Mouse (Mus musculus): ENCODE data around the gene Tmem258.

DNA sequence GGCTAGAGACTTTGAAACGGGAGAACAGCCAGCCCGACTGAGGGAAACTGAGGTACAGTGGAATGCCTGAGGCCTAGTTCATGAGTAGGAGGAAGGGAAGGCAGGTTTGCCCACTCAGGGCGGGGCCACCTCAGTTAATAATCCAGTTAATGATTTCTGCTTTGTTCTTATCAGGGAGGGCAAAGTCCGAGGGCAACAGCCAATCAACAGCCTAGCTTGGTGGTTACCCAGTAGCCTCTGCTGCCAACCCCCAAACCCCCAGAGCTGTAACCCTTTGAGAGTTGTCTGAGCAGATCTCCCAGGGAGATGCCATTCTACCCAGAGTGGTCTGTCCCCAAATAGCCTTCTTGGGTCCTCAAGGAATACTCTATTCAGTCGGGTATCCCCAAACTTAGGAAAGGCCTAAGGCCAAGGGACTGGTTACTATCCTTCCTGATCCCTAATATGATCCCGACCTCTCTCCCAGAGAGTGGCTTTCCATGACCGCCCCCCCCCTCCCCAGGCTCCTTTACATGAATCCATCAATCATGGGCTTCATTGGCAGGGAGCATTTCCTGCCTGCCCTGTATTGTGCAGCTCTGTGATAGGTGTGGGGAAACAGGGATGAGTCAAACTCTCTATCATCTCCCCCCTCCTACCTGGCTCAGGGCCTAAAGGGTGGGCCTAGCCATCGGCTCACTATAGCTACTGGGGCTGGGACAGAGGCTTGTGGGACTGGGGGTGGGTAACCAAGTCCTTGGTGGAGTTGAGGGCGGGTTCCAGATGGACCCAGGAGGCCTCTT lies 32.2 kb downstream of the Tmem258 start:
- no peak for TF ChIP-seq EP300 (IDR thresholded peaks at IDR 0.05; ENCODE audit: insufficient read depth, low read depth, low read length)
- no peak for TF ChIP-seq CTCF (IDR thresholded peaks at IDR 0.05)
- TF ChIP-seq POLR2A (IDR thresholded peaks at IDR 0.05; ENCODE audit: insufficient read depth, low read depth, low read length), result no peak

All from heart, adult 2 months (tissue).